Mouse (Mus musculus) liver, embryonic 14.5 days (tissue): ENCODE results near the gene Gpr55. TPM values are rescaled to one million over a fixed set of nuclear protein-coding genes. Genes with fewer than 3 reads are reported as not detected.

Source experiments
- ATAC-seq: fragments of 200-750 bp; cut with Nextera tagmentation; 2 replicates; pipeline ENCODE4 v1.8.0; 2017; ENCODE audit warnings: moderate number of reproducible peaks, mild to moderate bottlenecking, moderate library complexity; ENCODE audit not compliant: insufficient read depth
- DNase-seq, 3 experiments: peaks; one replicate each; pipeline ENCODE4 v3.0.0-alpha.2; 2012 to 2013; ENCODE audit warnings: low read depth in 3 of 3, low spot score in 3 of 3
- H3K27ac ChIP-seq: fragments of 300-500 bp; sonication (generic); 2 replicates; pipeline ENCODE4 v1.5.1; 2014; ENCODE audit warnings: moderate library complexity, mild to moderate bottlenecking, control low read depth, inconsistent platforms
- H3K27me3 ChIP-seq: fragments of 300-500 bp; sonication (generic); 2 replicates; pipeline ENCODE4 v1.6.1; 2014; ENCODE audit warnings: mild to moderate bottlenecking, low read length, moderate library complexity; ENCODE audit not compliant: control insufficient read depth, insufficient read depth
- H3K36me3 ChIP-seq: fragments of 300-500 bp; sonication (generic); replicated peaks from 2 replicates; pipeline ENCODE4 v1.6.1; 2014; ENCODE audit warnings: low read depth; ENCODE audit not compliant: control insufficient read depth, insufficient read depth
- H3K4me1 ChIP-seq, 2 experiments: fragments of 200-500 bp in 1 of 2; fragments of 300-500 bp in 1 of 2; sonication (generic) in 1 of 2; replicated peaks; 2 replicates each; pipeline ENCODE4 v1.6.1; 2012 to 2014; ENCODE audit warnings: antibody characterized with exemption in 1 of 2, inconsistent platforms in 1 of 2, low read length in 1 of 2; ENCODE audit not compliant: control insufficient read depth in 2 of 2, insufficient read depth in 2 of 2
- H3K4me2 ChIP-seq: fragments of 300-500 bp; sonication (generic); 2 replicates; pipeline ENCODE4 v1.6.1; 2014; ENCODE audit warnings: low read depth, mild to moderate bottlenecking, control low read depth, moderate library complexity
- H3K4me3 ChIP-seq, 2 experiments: fragments of 200-500 bp in 1 of 2; fragments of 300-500 bp in 1 of 2; sonication (generic) in 1 of 2; 2 replicates each; pipeline ENCODE4 v1.5.1; 2012 to 2014; ENCODE audit warnings: low read depth in 2 of 2, low read length in 2 of 2, mild to moderate bottlenecking in 2 of 2, control low read depth in 1 of 2, inconsistent platforms in 1 of 2, moderate library complexity in 1 of 2; ENCODE audit not compliant: insufficient read depth in 1 of 2
- H3K9ac ChIP-seq: fragments of 300-500 bp; sonication (generic); replicated peaks from 2 replicates; pipeline ENCODE4 v1.6.1; 2014; ENCODE audit warnings: mild to moderate bottlenecking, control low read depth, moderate library complexity
- H3K9me3 ChIP-seq: fragments of 300-500 bp; sonication (generic); 2 replicates; pipeline ENCODE4 v1.6.1; 2016; ENCODE audit warnings: low read length, mixed read lengths; ENCODE audit not compliant: control insufficient read depth
- CTCF ChIP-seq: IDR thresholded peaks from 2 replicates; pipeline ENCODE4 v1.5.1; 2016; ENCODE audit warnings: antibody characterized with exemption, low read depth, control low read depth
- EP300 ChIP-seq: IDR thresholded peaks from 2 replicates; pipeline ENCODE4 v1.6.1; 2016; ENCODE audit warnings: antibody characterized with exemption, low read depth
- WGBS: fragments of 180-500 bp; shearing (Covaris S2); extraction: QIAGEN DNeasy Blood & Tissue Kit; methylation state at CpG from one replicate; pipeline ENCODE4 v1.1.7; 2014; ENCODE audit not compliant: insufficient replicate concordance; 5-methylcytosine and 5-hydroxymethylcytosine counted together
- polyA plus RNA-seq, 2 experiments: library from polyadenylated mRNA; depleted of rRNA in 1 of 2; stranded (reverse) in 1 of 2; unstranded in 1 of 2; fragments of >200 nt; fragmentation: Nextera tagmentation in 1 of 2; extraction: Ambion mirVana in 1 of 2; gene quantifications; 2 replicates each; pipeline versions ENCODE4 v1.2.1 to v1.2.3; 2012 to 2014

Gene Gpr55
- polyA plus RNA-seq, 2 experiments, result 0.04 TPM; not detected in 1

GRCm38 (mm10) chr1:85928688-85929065 lies 32.1 kb downstream of the Gpr55 start:
- Histone ChIP-seq H3K4me1 (peaks cover 0 to 5% of the 10 kb centered on the region in 2 experiments; a peak in 2 of 4 replicates), H3K9ac (no peak overlapping the region), H3K36me3 (no peaks in the 10 kb centered on the region), H3K27me3 (no peaks in the 10 kb centered on the region), H3K27ac (no peak overlapping the region), H3K9me3 (no peaks in the 10 kb centered on the region), H3K4me3 (no peak overlapping the region), H3K4me2 (no peak overlapping the region)
- DNase-seq (no peak), ATAC-seq (no peak)
- TF ChIP-seq EP300 (no peak), CTCF (no peak)
- WGBS, result 54% methylated on average over 4 of the region's 4 CpGs

GRCm38 (mm10) chr1:85928057-85928687 lies 32.6 kb downstream of the Gpr55 start, which contains the start of gene 4933407L21Rik:
TSS of gene 4933407L21Rik (plus strand) at chr1:85928483.
- H3K27ac ChIP-seq, result no peak within 1 kb of the TSS
- no peaks in the 10 kb centered on the region for H3K9me3 ChIP-seq
- ATAC-seq (no peak), DNase-seq (no peak)
- no peaks in the 10 kb centered on the region for H3K36me3 ChIP-seq
- H3K4me1 ChIP-seq, result peaks cover 0 to 4% of the 10 kb centered on the region in 2 experiments; a peak in 2 of 4 replicates
- H3K4me2 ChIP-seq, result no peak within 1 kb of the TSS
- no peak within 1 kb of the TSS for H3K9ac ChIP-seq
- WGBS, result 49% methylated on average over 4 of the region's 4 CpGs
- H3K27me3 ChIP-seq, result no peaks in the 10 kb centered on the region
- no peak within 1 kb of the TSS for H3K4me3 ChIP-seq
- no peak for TF ChIP-seq CTCF
- no peak for TF ChIP-seq EP300

DNA sequence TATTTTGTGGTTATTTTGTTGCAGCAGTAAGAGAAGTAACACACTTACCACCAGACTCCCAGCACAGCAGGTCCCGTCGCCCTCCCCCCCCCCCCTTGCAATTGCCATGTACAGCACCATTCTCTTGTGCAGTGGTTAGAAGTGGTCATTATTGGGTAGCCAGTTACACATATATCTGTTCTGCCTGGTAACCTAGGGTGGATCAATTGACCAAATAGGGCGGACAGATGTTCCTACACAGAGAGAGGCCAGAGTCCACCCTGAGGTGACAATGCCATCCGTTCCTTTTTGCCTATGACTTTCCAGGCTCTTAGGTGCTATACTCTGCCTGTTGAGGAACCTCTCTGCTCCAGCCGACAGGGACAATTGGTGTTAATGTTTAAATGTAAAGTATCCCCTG lies 35.6 kb downstream of the Gpr55 start:
- DNase-seq (peak in 1 of 3 experiments; percentile 12), ATAC-seq (peak; percentile 55)
- H3K4me2 ChIP-seq, result no peak overlapping the region
- H3K4me1 ChIP-seq, result peaks cover 0 to 15% of the 10 kb centered on the region in 2 experiments; a peak in 2 of 4 replicates
- TF ChIP-seq EP300 (no peak), CTCF (no peak)
- no peak overlapping the region for H3K9ac ChIP-seq
- H3K27me3 ChIP-seq, result no peaks in the 10 kb centered on the region
- no peaks in the 10 kb centered on the region for H3K9me3 ChIP-seq
- 52% methylated on average over 5 of the region's 5 CpGs for WGBS
- H3K36me3 ChIP-seq, result no peaks in the 10 kb centered on the region
- no peak overlapping the region for H3K27ac ChIP-seq
- no peak overlapping the region for H3K4me3 ChIP-seq

DNA sequence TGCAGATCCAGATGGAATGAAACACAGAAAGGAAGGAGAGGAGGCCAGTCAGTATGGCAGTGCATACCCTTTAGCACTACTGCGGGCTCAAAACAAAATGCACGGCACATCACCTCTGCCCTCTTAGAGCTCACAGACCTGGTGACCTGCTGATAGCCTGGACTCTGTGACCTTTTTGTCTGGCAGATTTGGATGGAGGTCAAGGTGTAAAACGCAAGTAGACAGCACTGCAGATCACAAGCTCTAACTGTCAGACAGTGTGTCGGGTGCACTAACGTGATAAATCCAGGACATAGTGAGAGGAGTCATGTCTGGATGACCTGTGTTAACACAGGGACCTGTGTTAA lies 38.0 kb downstream of the Gpr55 start:
- DNase-seq, result no peak
- TF ChIP-seq CTCF (no peak), EP300 (no peak)
- Histone ChIP-seq H3K9ac (no peak overlapping the region), H3K4me1 (peaks cover 0 to 15% of the 10 kb centered on the region in 2 experiments; a peak in 2 of 4 replicates), H3K27me3 (no peaks in the 10 kb centered on the region), H3K36me3 (no peaks in the 10 kb centered on the region), H3K4me3 (no peak overlapping the region), H3K27ac (no peak overlapping the region), H3K9me3 (no peaks in the 10 kb centered on the region), H3K4me2 (no peak overlapping the region)
- 59% methylated on average over 5 of the region's 5 CpGs for WGBS
- ATAC-seq, result peak; percentile 52

- H3K4me1 ChIP-seq, result peaks cover 0 to 15% of the 10 kb centered on the region in 2 experiments; a peak in 2 of 4 replicates
- H3K27ac ChIP-seq, result no peak overlapping the region
- no peaks in the 10 kb centered on the region for H3K27me3 ChIP-seq
- DNase-seq (no peak), ATAC-seq (no peak)
- no peak overlapping the region for H3K9ac ChIP-seq
- no peaks in the 10 kb centered on the region for H3K9me3 ChIP-seq
- TF ChIP-seq EP300, result no peak
- TF ChIP-seq CTCF, result no peak
- H3K4me3 ChIP-seq, result no peak overlapping the region
- whole genome bisulfite sequencing, result 62% methylated on average over 7 of the region's 7 CpGs
- no peaks in the 10 kb centered on the region for H3K36me3 ChIP-seq
- H3K4me2 ChIP-seq, result no peak overlapping the region
Observed at GRCm38 (mm10) chr1:85922127-85922864, 38.5 kb downstream of the Gpr55 start.
